Mouse (Mus musculus): ENCODE results near the gene Hoxa3.

Gene Hoxa3

GRCm38 (mm10) chr6:52203371-52204049 is 9.6 kb downstream of the Hoxa3 start:
- peak; percentile 61 to 76 for DNase-seq

GRCm38 (mm10) chr6:52203121-52203370 is 10.1 kb downstream of the Hoxa3 start:
- peak; percentile 64 to 72 for DNase-seq

GRCm38 (mm10) chr6:52202362-52203120 is 10.6 kb downstream of the Hoxa3 start:
- peak; percentile 52 to 58 for DNase-seq

GRCm38 (mm10) chr6:52201269-52201668 is 11.9 kb downstream of the Hoxa3 start:
- DNase-seq: peak in 1 of 2 experiments; percentile 28

GRCm38 (mm10) chr6:52200751-52201250 is 12.3 kb downstream of the Hoxa3 start:
- DNase-seq: no peak

GRCm38 (mm10) chr6:52200073-52200750 is 12.9 kb downstream of the Hoxa3 start:
- peak; percentile 62 to 72 for DNase-seq

- peak; percentile 71 to 84 for DNase-seq
These were observed 15.9 kb downstream of the Hoxa3 start for GRCm38 (mm10) chr6:52197271-52197670.

GRCm38 (mm10) chr6:52196811-52197210 is 16.3 kb downstream of the Hoxa3 start:
- peak in 1 of 2 experiments; percentile 7 for DNase-seq

GRCm38 (mm10) chr6:52194690-52195089 is 18.4 kb downstream of the Hoxa3 start:
- DNase-seq: peak; percentile 39 to 57

- DNase-seq: peak; percentile 95 to 97
These were observed 21.1 kb downstream of the Hoxa3 start for GRCm38 (mm10) chr6:52191860-52192550.

GRCm38 (mm10) chr6:52190906-52191810 is 22.0 kb downstream of the Hoxa3 start, which contains the start of gene Hoxa4:
TSS of gene Hoxa4 (minus strand) at chr6:52191753.
- DNase-seq: peak; percentile 41 to 66

- DNase-seq: peak; percentile 60 to 75
These were observed 22.7 kb downstream of the Hoxa3 start for GRCm38 (mm10) chr6:52190410-52190809.

- DNase-seq: peak; percentile 38 to 49
These were observed 23.2 kb downstream of the Hoxa3 start for GRCm38 (mm10) chr6:52189909-52190308.

- DNase-seq: peak; percentile 29 to 60
These were observed 24.0 kb downstream of the Hoxa3 start for GRCm38 (mm10) chr6:52189172-52189591.

GRCm38 (mm10) chr6:52186500-52186899 is 26.6 kb downstream of the Hoxa3 start:
- DNase-seq: peak; percentile 26 to 42

- DNase-seq: peak in 1 of 2 experiments; percentile 12
These were observed 27.3 kb downstream of the Hoxa3 start for GRCm38 (mm10) chr6:52185834-52186233.

GRCm38 (mm10) chr6:52185222-52185621 is 27.9 kb downstream of the Hoxa3 start:
- DNase-seq: peak; percentile 60 to 66

GRCm38 (mm10) chr6:52184668-52185067 is 28.5 kb downstream of the Hoxa3 start:
- peak; percentile 29 to 58 for DNase-seq

- DNase-seq: peak; percentile 47 to 68
These were observed 29.6 kb downstream of the Hoxa3 start for GRCm38 (mm10) chr6:52183311-52184080.

- no peak for DNase-seq
These were observed 30.3 kb downstream of the Hoxa3 start for GRCm38 (mm10) chr6:52182793-52183192.

GRCm38 (mm10) chr6:52182030-52182429 is 31.1 kb downstream of the Hoxa3 start:
- DNase-seq: peak; percentile 28 to 47
